Mouse (Mus musculus): ENCODE measurements around the gene Grip1. TPM values are rescaled to one million over a fixed set of nuclear protein-coding genes. Genes with fewer than 3 reads are reported as not detected.

Gene Grip1
- total RNA-seq, 2 experiments from 2014 or later, result 29.4 to 29.5 TPM

GRCm38 (mm10) chr10:120030901-120031300 lies 577.3 kb downstream of the Grip1 start:
- DNase-seq (ENCODE audit: extremely low spot score in 1 of 2, low spot score in 1 of 2), result no peak

- no peak for DNase-seq (ENCODE audit: extremely low spot score in 1 of 2, low spot score in 1 of 2)
Measured at GRCm38 (mm10) chr10:120031316-120031715, 577.7 kb downstream of the Grip1 start.

- no peak for DNase-seq (ENCODE audit: extremely low spot score in 1 of 2, low spot score in 1 of 2)
Measured at GRCm38 (mm10) chr10:120033866-120034265, 580.2 kb downstream of the Grip1 start.

GRCm38 (mm10) chr10:120035211-120035733 lies 581.6 kb downstream of the Grip1 start:
- DNase-seq (ENCODE audit: extremely low spot score in 1 of 2, low spot score in 1 of 2), result no peak

- DNase-seq (ENCODE audit: extremely low spot score in 1 of 2, low spot score in 1 of 2), result no peak
Measured at GRCm38 (mm10) chr10:120035824-120036223, 582.2 kb downstream of the Grip1 start.

GRCm38 (mm10) chr10:120038194-120038593 lies 584.6 kb downstream of the Grip1 start:
- DNase-seq (ENCODE audit: extremely low spot score in 1 of 2, low spot score in 1 of 2), result peak; percentile 19 to 24

- DNase-seq (ENCODE audit: extremely low spot score in 1 of 2, low spot score in 1 of 2), result no peak
Measured at GRCm38 (mm10) chr10:120044237-120044636, 590.6 kb downstream of the Grip1 start.

GRCm38 (mm10) chr10:120044714-120045234 lies 591.1 kb downstream of the Grip1 start:
- no peak for DNase-seq (ENCODE audit: extremely low spot score in 1 of 2, low spot score in 1 of 2)

- DNase-seq (ENCODE audit: extremely low spot score in 1 of 2, low spot score in 1 of 2), result no peak
Measured at GRCm38 (mm10) chr10:120060579-120061237, 607.1 kb downstream of the Grip1 start.

GRCm38 (mm10) chr10:120061238-120062130 lies 607.9 kb downstream of the Grip1 start:
- no peak for DNase-seq (ENCODE audit: extremely low spot score in 1 of 2, low spot score in 1 of 2)

- DNase-seq (ENCODE audit: extremely low spot score in 1 of 2, low spot score in 1 of 2), result peak; percentile 30 to 70
Measured at GRCm38 (mm10) chr10:120064424-120064823, 610.8 kb downstream of the Grip1 start.

- DNase-seq (ENCODE audit: extremely low spot score in 1 of 2, low spot score in 1 of 2), result no peak
Measured at GRCm38 (mm10) chr10:120066319-120066718, 612.7 kb downstream of the Grip1 start.

GRCm38 (mm10) chr10:120077850-120078249 lies 624.2 kb downstream of the Grip1 start:
- DNase-seq (ENCODE audit: extremely low spot score in 1 of 2, low spot score in 1 of 2), result no peak

GRCm38 (mm10) chr10:120092548-120092947 lies 638.9 kb downstream of the Grip1 start:
- DNase-seq (ENCODE audit: extremely low spot score in 1 of 2, low spot score in 1 of 2), result no peak

GRCm38 (mm10) chr10:120095136-120095535 lies 641.5 kb downstream of the Grip1 start:
- no peak for DNase-seq (ENCODE audit: extremely low spot score in 1 of 2, low spot score in 1 of 2)

- DNase-seq (ENCODE audit: extremely low spot score in 1 of 2, low spot score in 1 of 2), result no peak
Measured at GRCm38 (mm10) chr10:120095716-120096115, 642.1 kb downstream of the Grip1 start.

GRCm38 (mm10) chr10:120097564-120097963 lies 643.9 kb downstream of the Grip1 start:
- no peak for DNase-seq (ENCODE audit: extremely low spot score in 1 of 2, low spot score in 1 of 2)

GRCm38 (mm10) chr10:120100806-120101205 lies 647.2 kb downstream of the Grip1 start:
- DNase-seq (ENCODE audit: extremely low spot score in 1 of 2, low spot score in 1 of 2), result no peak

GRCm38 (mm10) chr10:120111691-120112319 lies 658.2 kb downstream of the Grip1 start:
- no peak for DNase-seq (ENCODE audit: extremely low spot score in 1 of 2, low spot score in 1 of 2)

- DNase-seq (ENCODE audit: extremely low spot score in 1 of 2, low spot score in 1 of 2), result peak; percentile 88 to 91
Measured at GRCm38 (mm10) chr10:120112507-120113396, 659.1 kb downstream of the Grip1 start, which contains the start of gene Helb. Gene Helb, minus strand, starts transcription at chr10:120112987.
